Mouse (Mus musculus) ES-Bruce4 (cell line): Measurements from ENCODE around the gene Shank2. TPM values are rescaled to one million over a fixed set of nuclear protein-coding genes. Genes with fewer than 3 reads are reported as not detected.

Experiments
- H3K27ac ChIP-seq: 2 replicates; pipeline ENCODE4 v1.5.1; 2012; ENCODE audit warnings: low read length, inconsistent platforms; ENCODE audit not compliant: insufficient read depth
- H3K27me3 ChIP-seq: 2 replicates; pipeline ENCODE4 v1.6.1; 2012; ENCODE audit warnings: mild to moderate bottlenecking, low read length, inconsistent platforms; ENCODE audit not compliant: control insufficient read depth, poor library complexity, insufficient read depth, severe bottlenecking
- H3K36me3 ChIP-seq: 2 replicates; pipeline ENCODE4 v1.6.1; 2012; ENCODE audit warnings: inconsistent platforms, mild to moderate bottlenecking, low read length, moderate library complexity; ENCODE audit not compliant: control insufficient read depth, poor library complexity, insufficient read depth, severe bottlenecking
- H3K4me1 ChIP-seq: one replicate; pipeline ENCODE4 v1.8.1; 2011; ENCODE audit warnings: low read length; ENCODE audit not compliant: control insufficient read depth, insufficient read depth
- H3K4me3 ChIP-seq: 2 replicates; pipeline ENCODE4 v1.5.1; 2011; ENCODE audit warnings: low read depth, mild to moderate bottlenecking, low read length
- H3K9ac ChIP-seq: 2 replicates; pipeline ENCODE4 v1.6.1; 2012; ENCODE audit warnings: low read depth, mild to moderate bottlenecking, inconsistent platforms; ENCODE audit not compliant: poor library complexity, severe bottlenecking
- H3K9me3 ChIP-seq: replicated peaks from 2 replicates; pipeline ENCODE4 v1.6.1; 2012; ENCODE audit warnings: mild to moderate bottlenecking, low read length, inconsistent platforms; ENCODE audit not compliant: control insufficient read depth, poor library complexity, insufficient read depth, severe bottlenecking
- CTCF ChIP-seq: IDR thresholded peaks from one replicate; pipeline ENCODE4 v1.8.1; 2011; ENCODE audit warnings: low read depth, low read length
- EP300 ChIP-seq: IDR thresholded peaks from 2 replicates; pipeline ENCODE4 v1.6.1; 2011; ENCODE audit warnings: low read depth, low read length; ENCODE audit not compliant: insufficient read depth
- POLR2A ChIP-seq: IDR thresholded peaks from one replicate; pipeline ENCODE4 v1.8.1; 2011; ENCODE audit warnings: low read length; ENCODE audit not compliant: insufficient read depth
- polyA plus RNA-seq: library from polyadenylated mRNA; stranded (reverse); fragments of >200 nt; gene quantifications from 2 replicates; pipeline ENCODE4 v1.2.4, GENCODE M21; 2011; ENCODE audit warnings: low read depth; ENCODE audit not compliant: missing spikeins, insufficient read depth, insufficient read length

Shank2 gene
- polyA plus RNA-seq, 1 experiment = 0.72 TPM

DNA sequence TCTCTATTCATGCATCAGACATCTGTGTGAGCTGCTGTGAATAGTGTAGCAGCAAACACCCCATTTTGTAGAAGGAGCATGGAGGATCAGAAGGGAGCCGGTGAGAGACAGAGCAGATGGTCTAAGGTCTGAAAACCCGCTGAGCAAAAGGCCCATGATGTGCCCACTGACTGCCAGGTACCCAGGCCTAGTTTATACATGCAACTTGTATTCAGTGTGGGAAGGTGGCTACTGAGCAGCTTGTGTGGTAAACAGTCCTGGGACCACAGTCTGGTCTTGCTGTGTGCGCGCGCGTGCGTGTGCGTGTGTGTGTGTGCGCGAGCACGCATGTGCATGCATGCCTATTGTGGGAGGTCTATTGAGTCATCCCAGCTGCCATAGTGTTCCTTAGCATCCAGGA, 35.8 kb downstream of the Shank2 start:
- Histone ChIP-seq H3K9ac (no peak overlapping the region), H3K36me3 (no peaks in the 10 kb centered on the region), H3K27ac (no peak overlapping the region), H3K4me3 (no peak overlapping the region), H3K4me1 (no peaks in the 10 kb centered on the region), H3K9me3 (no peaks in the 10 kb centered on the region), H3K27me3 (no peaks in the 10 kb centered on the region)
- TF ChIP-seq EP300 (no peak), POLR2A (no peak), CTCF (no peak)

DNA sequence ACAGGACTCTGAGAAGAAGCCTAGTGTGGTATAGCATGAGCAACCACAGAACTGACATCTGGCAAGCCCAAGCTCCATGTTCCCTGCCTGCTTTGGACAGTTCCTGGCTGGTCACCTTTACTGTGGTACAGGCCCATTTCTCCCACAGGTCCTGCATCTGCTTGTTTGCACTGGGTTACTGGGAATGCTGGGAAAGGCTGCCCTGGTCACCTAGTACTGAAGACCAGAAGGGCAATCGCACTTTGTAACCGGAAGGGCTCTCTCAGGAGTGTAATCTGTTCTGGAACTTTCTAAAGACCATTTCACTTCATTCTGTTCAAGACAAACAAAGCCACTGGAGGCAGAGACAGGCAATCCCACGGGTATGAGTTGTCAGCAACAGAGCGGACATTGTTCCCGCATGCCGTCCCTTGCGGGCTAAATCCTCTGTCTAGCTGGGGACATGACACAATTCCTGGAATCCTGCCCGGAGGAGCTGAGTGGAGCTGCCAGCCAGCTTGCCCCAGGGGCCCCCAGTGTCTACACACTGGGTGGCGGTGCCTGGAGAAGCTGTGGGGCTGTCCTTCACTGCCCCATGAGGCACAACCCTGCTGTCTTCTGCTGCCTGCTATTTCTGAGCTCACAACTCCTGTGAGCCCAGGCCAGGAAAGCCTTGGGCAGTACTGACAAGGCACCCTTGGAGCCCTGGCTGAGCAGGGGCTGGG, 36.4 kb downstream of the Shank2 start:
- no peaks in the 10 kb centered on the region for H3K36me3 ChIP-seq
- no peak for TF ChIP-seq POLR2A
- TF ChIP-seq CTCF = no peak
- TF ChIP-seq EP300 = no peak
- no peak overlapping the region for H3K4me3 ChIP-seq
- no peaks in the 10 kb centered on the region for H3K4me1 ChIP-seq
- no peak overlapping the region for H3K9ac ChIP-seq
- H3K27ac ChIP-seq = no peak overlapping the region
- no peaks in the 10 kb centered on the region for H3K9me3 ChIP-seq
- no peaks in the 10 kb centered on the region for H3K27me3 ChIP-seq

DNA sequence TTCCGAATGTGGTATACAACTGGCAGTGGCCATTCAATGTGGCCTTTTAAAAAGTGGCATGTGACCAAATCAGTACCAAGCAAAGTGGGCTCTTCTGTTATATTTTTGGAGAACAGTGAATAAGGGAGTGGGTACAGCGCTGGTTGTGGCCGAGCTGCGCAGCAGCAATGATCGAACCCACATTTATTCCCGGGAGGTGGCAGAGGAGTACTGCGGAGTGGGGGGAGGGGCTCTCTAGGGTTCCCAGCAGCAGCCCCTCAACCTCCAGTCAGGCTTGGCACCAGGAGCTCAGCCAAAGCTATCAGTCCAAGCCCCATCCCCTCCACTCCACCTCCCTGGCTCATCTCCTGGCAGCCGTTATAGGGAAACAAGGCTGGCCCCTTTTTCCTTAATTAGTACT, 37.0 kb downstream of the Shank2 start:
- H3K4me3 ChIP-seq = no peak overlapping the region
- TF ChIP-seq EP300 = no peak
- TF ChIP-seq POLR2A = no peak
- TF ChIP-seq CTCF = no peak
- H3K4me1 ChIP-seq = no peaks in the 10 kb centered on the region
- no peak overlapping the region for H3K27ac ChIP-seq
- H3K9me3 ChIP-seq = no peaks in the 10 kb centered on the region
- H3K9ac ChIP-seq = no peak overlapping the region
- no peaks in the 10 kb centered on the region for H3K27me3 ChIP-seq
- H3K36me3 ChIP-seq = no peaks in the 10 kb centered on the region

DNA sequence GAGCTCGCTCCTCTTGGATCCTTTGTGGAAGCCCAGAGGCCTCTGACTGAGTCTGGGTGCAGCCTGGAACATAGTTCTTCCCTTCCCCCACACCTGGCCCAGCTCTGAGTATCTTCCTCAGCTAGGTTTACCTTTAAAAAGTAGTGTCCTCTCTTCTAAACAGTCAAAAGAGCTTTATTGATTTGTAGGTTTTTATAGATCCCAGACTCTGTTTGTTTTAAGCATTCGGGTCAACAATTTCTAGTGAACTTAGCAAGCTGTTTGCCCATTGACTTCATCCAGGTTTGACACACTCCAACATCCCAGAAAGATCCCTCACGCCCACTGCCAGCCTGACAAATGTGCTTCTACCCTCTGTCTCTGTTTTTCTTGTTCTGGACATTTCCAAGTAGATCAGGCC, 38.6 kb downstream of the Shank2 start:
- no peak overlapping the region for H3K27ac ChIP-seq
- H3K9me3 ChIP-seq = no peaks in the 10 kb centered on the region
- H3K4me1 ChIP-seq = no peaks in the 10 kb centered on the region
- no peak overlapping the region for H3K4me3 ChIP-seq
- no peaks in the 10 kb centered on the region for H3K27me3 ChIP-seq
- TF ChIP-seq CTCF (no peak), POLR2A (no peak), EP300 (no peak)
- no peaks in the 10 kb centered on the region for H3K36me3 ChIP-seq
- no peak overlapping the region for H3K9ac ChIP-seq

DNA sequence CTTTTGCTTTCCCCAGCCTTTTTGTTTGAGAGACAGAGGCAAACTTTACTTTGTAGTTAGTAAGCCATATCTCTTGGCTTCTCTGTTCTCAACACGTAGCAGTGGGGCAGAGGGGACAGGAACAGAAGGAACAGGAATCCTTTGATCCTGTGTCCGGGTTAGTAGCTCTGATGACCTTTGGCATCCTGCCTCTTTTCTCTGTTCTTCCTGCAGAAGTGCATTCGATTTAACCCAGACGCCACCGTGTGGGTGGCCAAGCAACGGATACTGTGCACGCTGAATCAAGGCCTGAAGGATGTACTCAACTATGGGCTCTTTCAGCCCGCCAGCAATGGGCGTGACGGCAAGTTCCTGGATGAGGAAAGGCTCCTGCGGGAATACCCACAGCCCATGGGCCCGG, 50.3 kb downstream of the Shank2 start:
- Histone ChIP-seq H3K9ac (no peak overlapping the region), H3K36me3 (no peaks in the 10 kb centered on the region), H3K4me3 (no peak overlapping the region), H3K4me1 (no peaks in the 10 kb centered on the region), H3K9me3 (no peaks in the 10 kb centered on the region), H3K27ac (no peak overlapping the region), H3K27me3 (no peaks in the 10 kb centered on the region)
- TF ChIP-seq EP300 (no peak), POLR2A (no peak), CTCF (no peak)

DNA sequence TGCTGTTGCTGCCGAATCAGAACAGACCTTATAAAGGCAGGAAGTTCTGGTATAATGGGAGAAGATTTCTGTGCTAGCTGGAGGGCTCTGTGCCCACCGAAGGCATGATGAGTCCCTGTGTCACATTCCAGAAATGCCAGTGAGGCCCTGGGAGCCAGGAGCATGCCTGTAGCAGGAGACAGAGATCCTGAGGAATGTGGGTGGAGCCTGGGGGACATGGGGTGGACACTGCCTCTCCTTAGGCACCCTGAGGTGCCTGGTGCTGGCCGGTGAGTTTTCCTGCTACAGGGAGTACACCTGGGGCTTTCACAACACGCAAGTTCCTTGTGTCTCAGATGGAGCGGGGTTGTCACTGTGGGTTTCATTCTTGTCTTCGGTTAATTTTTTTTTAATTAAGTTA, 53.5 kb downstream of the Shank2 start:
- Histone ChIP-seq H3K4me3 (no peak overlapping the region), H3K9me3 (no peaks in the 10 kb centered on the region), H3K9ac (no peak overlapping the region), H3K27ac (no peak overlapping the region), H3K36me3 (no peaks in the 10 kb centered on the region), H3K27me3 (no peaks in the 10 kb centered on the region), H3K4me1 (no peaks in the 10 kb centered on the region)
- TF ChIP-seq POLR2A = no peak
- no peak for TF ChIP-seq CTCF
- no peak for TF ChIP-seq EP300
